Mouse (Mus musculus) splenic B cell, adult 2 months (primary cell): Measurements from ENCODE around the gene Gm11009.
"Not testable (repeated sequence)": the region's sequence is repeated elsewhere in the genome, so short reads cannot be mapped to it uniquely, and the experiment has no call there.

Experiments used
- DNase-seq: peaks from one replicate; pipeline ENCODE4 v3.0.0-alpha.2; 2011; ENCODE audit warnings: low read depth, low spot score
- H3K27me3 ChIP-seq: 2 replicates; pipeline ENCODE4 v1.6.1; 2012; ENCODE audit warnings: mild to moderate bottlenecking, low read length, moderate library complexity, mixed read lengths; ENCODE audit not compliant: control insufficient read depth, poor library complexity, insufficient read depth, severe bottlenecking
- H3K36me3 ChIP-seq: 2 replicates; pipeline ENCODE4 v1.6.1; 2012; ENCODE audit warnings: mild to moderate bottlenecking, low read length, moderate library complexity, mixed read lengths; ENCODE audit not compliant: control insufficient read depth, poor library complexity, insufficient read depth, severe bottlenecking

Gene Gm11009

GRCm38 (mm10) chr2:176319394-176319793 is at the start of gene Gm11009:
Gene Gm11009 (minus strand): TSS chr2:176319494.
- not testable (repeated sequence) for H3K36me3 ChIP-seq, H3K27me3 ChIP-seq, DNase-seq
